Mouse (Mus musculus) myocyte (in vitro differentiated cells): ENCODE measurements around the gene 1110002E22Rik. TPM values are rescaled to one million over a fixed set of nuclear protein-coding genes. Genes with fewer than 3 reads are reported as not detected.

Source experiments
- H3K27me3 ChIP-seq: one replicate; pipeline ENCODE4 v1.6.1; 2011; ENCODE audit not compliant: control insufficient read depth, insufficient read depth, insufficient read length
- H3K36me3 ChIP-seq: one replicate; pipeline ENCODE4 v1.6.1; 2011; ENCODE audit not compliant: control insufficient read depth, insufficient read depth
- H3K4me2 ChIP-seq: one replicate; pipeline ENCODE4 v1.6.1; 2011; ENCODE audit warnings: low read depth, control low read depth
- H3K4me3 ChIP-seq: one replicate; pipeline ENCODE4 v1.5.1; 2011; ENCODE audit warnings: mild to moderate bottlenecking, control low read depth, moderate library complexity
- H3K79me2 ChIP-seq: one replicate; pipeline ENCODE4 v1.6.1; 2011; ENCODE audit not compliant: control insufficient read depth, insufficient read depth
- H3ac ChIP-seq: one replicate; pipeline ENCODE4 v1.6.1; 2011; ENCODE audit not compliant: control insufficient read depth, insufficient read length
- CEBPB ChIP-seq: IDR thresholded peaks from 2 replicates; pipeline ENCODE4 v1.6.1; 2011; ENCODE audit warnings: mild to moderate bottlenecking, moderate library complexity; ENCODE audit not compliant: poor library complexity, insufficient read depth, severe bottlenecking
- E2F4 ChIP-seq: IDR thresholded peaks from one replicate; pipeline ENCODE4 v1.6.1; 2011; ENCODE audit warnings: mild to moderate bottlenecking, control low read depth, moderate library complexity; ENCODE audit not compliant: insufficient read depth
- MAX ChIP-seq: IDR thresholded peaks from one replicate; pipeline ENCODE4 v1.6.1; 2011; ENCODE audit warnings: low read depth, mild to moderate bottlenecking, control low read depth
- MYOD1 ChIP-seq, 3 experiments: IDR thresholded peaks; one replicate each; pipeline ENCODE4 v1.6.1; 2011; ENCODE audit warnings: control low read depth in 2 of 3, low read depth in 2 of 3, mild to moderate bottlenecking in 2 of 3, moderate library complexity in 1 of 3; ENCODE audit not compliant: insufficient read length in 2 of 3, control insufficient read depth in 1 of 3
- MYOG ChIP-seq, 3 experiments: IDR thresholded peaks; one replicate each; pipeline ENCODE4 v1.6.1; 2011; ENCODE audit warnings: control low read depth in 2 of 3, low read depth in 2 of 3, mild to moderate bottlenecking in 2 of 3; ENCODE audit not compliant: insufficient read length in 2 of 3, control insufficient read depth in 1 of 3, insufficient read depth in 1 of 3
- POLR2A ChIP-seq: IDR thresholded peaks from one replicate; pipeline ENCODE4 v1.6.1; 2011; ENCODE audit warnings: low read depth, mild to moderate bottlenecking, control low read depth, moderate library complexity; ENCODE audit not compliant: insufficient read length
- POLR2AphosphoS2 ChIP-seq: IDR thresholded peaks from one replicate; pipeline ENCODE4 v1.6.1; 2011; ENCODE audit warnings: low read depth, control low read depth; ENCODE audit not compliant: insufficient read length
- REST ChIP-seq: IDR thresholded peaks from one replicate; pipeline ENCODE4 v1.6.1; 2011; ENCODE audit warnings: mild to moderate bottlenecking, control low read depth, moderate library complexity; ENCODE audit not compliant: insufficient read depth, insufficient read length
- SRF ChIP-seq: IDR thresholded peaks from one replicate; pipeline ENCODE4 v1.6.1; 2011; ENCODE audit warnings: low read depth; ENCODE audit not compliant: control insufficient read depth, insufficient read length
- TCF12 ChIP-seq: IDR thresholded peaks from one replicate; pipeline ENCODE4 v1.6.1; 2011; ENCODE audit warnings: mild to moderate bottlenecking, control low read depth; ENCODE audit not compliant: poor library complexity, insufficient read depth, severe bottlenecking
- TCF3 ChIP-seq: IDR thresholded peaks from one replicate; pipeline ENCODE4 v1.6.1; 2011; ENCODE audit warnings: low read depth, control low read depth; ENCODE audit not compliant: insufficient read length
- USF1 ChIP-seq: IDR thresholded peaks from one replicate; pipeline ENCODE4 v1.6.1; 2011; ENCODE audit warnings: low read depth, mild to moderate bottlenecking, control low read depth, moderate library complexity
- polyA plus RNA-seq: library from polyadenylated mRNA; unstranded; fragments of >200 nt; fragmentation: generic; extraction: Trizol; gene quantifications from one replicate; pipeline ENCODE4 v1.2.1, GENCODE M21; 2012; ENCODE audit warnings: missing spikeins

Gene 1110002E22Rik
- polyA plus RNA-seq, 1 experiment, result 22.3 TPM

DNA sequence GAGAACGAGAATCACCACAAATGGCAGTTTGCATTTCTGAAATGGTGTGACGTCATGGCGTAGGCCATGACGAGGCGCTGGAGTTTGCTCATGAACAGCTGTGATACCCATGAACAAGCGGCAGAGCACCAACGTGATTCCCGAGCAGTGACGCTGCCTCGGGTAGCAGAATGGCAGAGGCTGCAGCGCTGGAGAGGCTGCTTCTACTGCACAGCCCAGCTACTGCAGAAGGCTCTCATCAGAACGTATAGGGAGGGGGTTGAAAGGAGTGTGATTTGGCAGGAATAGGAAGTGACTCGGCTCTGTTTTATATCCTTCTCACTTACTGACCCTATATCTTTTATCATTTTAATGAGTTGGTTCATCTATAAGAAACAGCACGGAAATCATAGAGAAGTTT is 54.0 kb downstream of the 1110002E22Rik start:
- Histone ChIP-seq H3K27me3 (no peaks in the 10 kb centered on the region), H3K4me2 (peak overlapping the region; percentile 66), H3K36me3 (no peaks in the 10 kb centered on the region), H3K79me2 (no peaks in the 10 kb centered on the region), H3ac (no peak overlapping the region), H3K4me3 (no peak overlapping the region)
- TF ChIP-seq POLR2AphosphoS2 (no peak), MYOG (IDR thresholded peaks at IDR 0.05; ENCODE audit: control insufficient read depth in 1 of 3, insufficient read depth in 1 of 3, insufficient read length in 2 of 3, low read depth in 2 of 3) (peak in 1 of 3 experiments; percentile 59), MYOD1 (IDR thresholded peaks at IDR 0.05; ENCODE audit: control insufficient read depth in 1 of 3, insufficient read length in 2 of 3, low read depth in 2 of 3) (peak in 1 of 3 experiments; percentile 41), POLR2A (no peak)

GRCm38 (mm10) chr3:138119444-138120105 is 54.7 kb downstream of the 1110002E22Rik start:
- no peak overlapping the region for H3K4me3 ChIP-seq
- no peaks in the 10 kb centered on the region for H3K27me3 ChIP-seq
- H3K36me3 ChIP-seq, result no peaks in the 10 kb centered on the region
- H3K79me2 ChIP-seq, result no peaks in the 10 kb centered on the region
- peak overlapping the region; percentile 66 for H3K4me2 ChIP-seq
- TF ChIP-seq MYOD1 (IDR thresholded peaks at IDR 0.05; ENCODE audit: control insufficient read depth in 1 of 3, insufficient read length in 2 of 3, low read depth in 2 of 3) (peak in 2 of 3 experiments; percentile 27 to 32), TCF3 (no peak)
- H3ac ChIP-seq, result no peak overlapping the region

DNA sequence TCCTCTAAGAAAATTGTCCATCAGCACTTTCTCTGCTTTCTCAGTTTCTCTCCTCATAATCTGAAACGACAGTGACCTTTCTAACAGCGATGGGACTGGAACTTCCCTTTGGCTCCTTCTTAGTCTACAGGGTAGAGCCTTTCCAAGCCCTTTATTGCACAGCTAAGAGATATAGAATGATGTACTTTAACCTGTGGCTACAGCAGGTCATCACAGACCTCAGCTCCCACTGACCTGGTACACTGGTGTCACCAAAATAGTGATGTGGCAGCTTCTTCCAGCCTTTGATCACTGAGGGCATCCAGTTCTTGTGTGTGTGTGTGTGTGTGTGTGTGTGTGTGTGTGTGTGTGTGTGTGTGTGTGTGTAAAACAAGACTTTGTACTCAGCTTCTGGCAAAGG is 56.6 kb downstream of the 1110002E22Rik start:
- H3K27me3 ChIP-seq, result no peaks in the 10 kb centered on the region
- H3K4me2 ChIP-seq, result no peak overlapping the region
- TF ChIP-seq POLR2AphosphoS2 (no peak), SRF (no peak)
- no peaks in the 10 kb centered on the region for H3K36me3 ChIP-seq
- no peak overlapping the region for H3K4me3 ChIP-seq
- no peak overlapping the region for H3ac ChIP-seq
- no peaks in the 10 kb centered on the region for H3K79me2 ChIP-seq

DNA sequence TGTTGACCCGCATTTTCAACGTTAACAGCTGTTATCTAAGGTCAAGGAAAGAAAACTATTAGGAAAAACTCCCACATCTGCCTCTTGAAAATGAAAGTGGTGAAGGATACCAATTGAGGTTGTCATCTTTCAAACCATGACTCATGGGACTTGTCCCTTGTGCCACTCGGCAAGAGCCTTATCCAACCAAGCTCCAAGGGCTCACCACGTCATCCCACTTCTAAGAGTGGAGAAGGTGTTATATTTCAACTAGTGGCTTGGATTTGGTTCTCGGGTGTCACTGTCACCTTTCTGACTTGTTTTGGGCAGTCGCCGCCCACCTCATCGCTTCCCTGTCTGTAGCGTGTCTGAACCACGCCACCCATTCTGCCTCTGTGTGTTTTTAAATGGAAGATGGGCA is 59.0 kb downstream of the 1110002E22Rik start:
- Histone ChIP-seq H3K4me3 (no peak overlapping the region), H3K27me3 (no peaks in the 10 kb centered on the region), H3K36me3 (no peaks in the 10 kb centered on the region), H3K4me2 (peak overlapping the region; percentile 58), H3K79me2 (no peaks in the 10 kb centered on the region), H3ac (no peak overlapping the region)
- TF ChIP-seq TCF3, result no peak
- no peak for TF ChIP-seq POLR2AphosphoS2
- no peak for TF ChIP-seq CEBPB
- no peak for TF ChIP-seq REST
- TF ChIP-seq POLR2A, result no peak
- TF ChIP-seq TCF12, result no peak
- TF ChIP-seq SRF, result no peak
- no peak for TF ChIP-seq E2F4
- no peak for TF ChIP-seq MYOG (IDR thresholded peaks at IDR 0.05; ENCODE audit: control insufficient read depth in 1 of 3, insufficient read depth in 1 of 3, insufficient read length in 2 of 3, low read depth in 2 of 3)
- TF ChIP-seq MYOD1 (IDR thresholded peaks at IDR 0.05; ENCODE audit: control insufficient read depth in 1 of 3, insufficient read length in 2 of 3, low read depth in 2 of 3), result no peak
- TF ChIP-seq MAX, result no peak
- no peak for TF ChIP-seq USF1

DNA sequence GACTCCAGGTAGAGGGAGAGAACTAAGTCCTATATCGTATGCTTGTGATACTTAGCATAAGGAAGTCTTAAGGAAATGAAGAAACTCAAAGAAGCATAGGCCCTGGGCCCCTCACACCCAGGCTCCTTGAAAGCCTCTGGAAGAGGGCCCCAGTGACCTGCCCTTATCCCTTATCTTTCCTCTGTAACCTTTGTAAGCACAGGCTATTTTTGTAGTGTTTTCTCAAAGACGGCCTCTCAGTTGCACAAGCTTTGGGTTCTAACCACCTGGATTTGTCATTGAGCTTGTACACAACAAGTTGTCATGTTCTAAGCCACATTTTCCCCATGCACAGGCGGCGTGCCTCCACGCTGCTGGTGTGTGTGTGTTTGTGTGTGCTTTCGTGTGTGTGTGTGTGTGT is 64.3 kb downstream of the 1110002E22Rik start:
- Histone ChIP-seq H3K4me3 (no peak overlapping the region), H3ac (no peak overlapping the region), H3K36me3 (no peaks in the 10 kb centered on the region), H3K4me2 (no peak overlapping the region), H3K27me3 (no peaks in the 10 kb centered on the region), H3K79me2 (no peaks in the 10 kb centered on the region)
- TF ChIP-seq POLR2A (no peak), TCF3 (no peak), MYOD1 (IDR thresholded peaks at IDR 0.05; ENCODE audit: control insufficient read depth in 1 of 3, insufficient read length in 2 of 3, low read depth in 2 of 3) (no peak), USF1 (no peak), MAX (no peak), REST (no peak), POLR2AphosphoS2 (no peak), SRF (no peak), MYOG (IDR thresholded peaks at IDR 0.05; ENCODE audit: control insufficient read depth in 1 of 3, insufficient read depth in 1 of 3, insufficient read length in 2 of 3, low read depth in 2 of 3) (no peak), TCF12 (no peak), E2F4 (no peak)
